Mouse (Mus musculus) spleen, postnatal 0 days (tissue): Measurements from ENCODE around the gene Folr1. TPM values are rescaled to one million over a fixed set of nuclear protein-coding genes. Genes with fewer than 3 reads are reported as not detected.

Experiments used
- polyA plus RNA-seq: library from polyadenylated mRNA; unstranded; fragments of >200 nt; fragmentation: Nextera tagmentation; extraction: Ambion mirVana; gene quantifications from 2 replicates; pipeline ENCODE4 v1.2.1, GENCODE M21; 2015

Folr1 gene
- polyA plus RNA-seq = 2.0 and 3.4 TPM in 2 replicates

GRCm38 (mm10) chr7:101870629-101871028 is at the start of gene Folr1:
Gene Folr1 (minus strand): TSS chr7:101870788.

GRCm38 (mm10) chr7:101906287-101906681 is 35.7 kb upstream of the Folr1 start, which contains the start of gene Tomt:
Gene Tomt (minus strand): TSS chr7:101906359.

GRCm38 (mm10) chr7:101905561-101906286 is 35.1 kb upstream of the Folr1 start, which contains the start of gene Lamtor1:
Gene Lamtor1 (plus strand): TSS chr7:101905904.

GRCm38 (mm10) chr7:101863415-101863814 is 7.2 kb downstream of the Folr1 start, which contains the start of gene Anapc15:
Gene Anapc15 (plus strand): TSS chr7:101863715.

GRCm38 (mm10) chr7:101857094-101857493 is 13.5 kb downstream of the Folr1 start, which contains the start of gene Folr2:
Gene Folr2 (minus strand): TSS chr7:101857194.

GRCm38 (mm10) chr7:101837606-101838471 is 32.7 kb downstream of the Folr1 start, which contains the start of gene Inppl1:
Gene Inppl1 (minus strand): TSS chr7:101838229.

GRCm38 (mm10) chr7:101817861-101818401 is 52.7 kb downstream of the Folr1 start, which contains the start of gene Phox2a:
Gene Phox2a (plus strand): TSS chr7:101818313.

Other genes with a start within 250 kb of the Folr1 start
- gene Clpb, start 207.2 kb downstream of the Folr1 start, polyA plus RNA-seq = 15.3 and 16.9 TPM in 2 replicates
- gene Phox2a, start 52.5 kb downstream of the Folr1 start, polyA plus RNA-seq = not detected in 2 replicates
- gene Inppl1, start 32.6 kb downstream of the Folr1 start, polyA plus RNA-seq = 7.5 and 8.9 TPM in 2 replicates
- gene Folr2, start 13.6 kb downstream of the Folr1 start, polyA plus RNA-seq = 0.75 and 1.7 TPM in 2 replicates
- gene Anapc15, start 7.1 kb downstream of the Folr1 start, polyA plus RNA-seq = 65.1 and 69.4 TPM in 2 replicates
- gene Lamtor1, start 35.1 kb upstream of the Folr1 start, polyA plus RNA-seq = 76.7 and 84.5 TPM in 2 replicates
- 0.18 and 0.32 TPM in 2 replicates for gene Tomt, start 35.6 kb upstream of the Folr1 start, polyA plus RNA-seq
- gene Lrrc51, start 63.1 kb upstream of the Folr1 start, polyA plus RNA-seq = 1.9 and 2.0 TPM in 2 replicates
- 33.6 and 35.4 TPM in 2 replicates for gene Numa1, start 63.3 kb upstream of the Folr1 start, polyA plus RNA-seq
- gene Il18bp, start 147.9 kb upstream of the Folr1 start, polyA plus RNA-seq = 5.1 and 7.3 TPM in 2 replicates
- gene Rnf121, start 194.7 kb upstream of the Folr1 start, polyA plus RNA-seq = 9.2 and 10.3 TPM in 2 replicates
- gene Xndc1, start 194.7 kb upstream of the Folr1 start, polyA plus RNA-seq = 17.1 and 17.2 TPM in 2 replicates
- gene Xntrpc, start 194.9 kb upstream of the Folr1 start, polyA plus RNA-seq = 0.43 and 0.53 TPM in 2 replicates
- not detected in 2 replicates for gene Trpc2, start 212.3 kb upstream of the Folr1 start, polyA plus RNA-seq
- 0.14 and 0.30 TPM in 2 replicates for gene Art1, start 231.0 kb upstream of the Folr1 start, polyA plus RNA-seq
- gene Art5, start 238.7 kb upstream of the Folr1 start, polyA plus RNA-seq = 0.25 and 0.42 TPM in 2 replicates
- gene Chrna10, start 246.0 kb upstream of the Folr1 start, polyA plus RNA-seq = not detected in 2 replicates